Mouse (Mus musculus): Measurements from ENCODE around the gene Gm20388. TPM values are rescaled to one million over a fixed set of nuclear protein-coding genes. Genes with fewer than 3 reads are reported as not detected.
"Not testable (repeated sequence)": the region's sequence is repeated elsewhere in the genome, so short reads cannot be mapped to it uniquely, and the experiment has no call there.

Gm20388 gene
- polyA plus RNA-seq, 1 experiment, result 0.36 TPM

GRCm38 (mm10) chr8:123627410-123628147 lies 3716.9 kb downstream of the Gm20388 start:
- H3K36me3 ChIP-seq (ENCODE audit: control insufficient read depth), result no peaks in the 10 kb centered on the region
- H3K4me1 ChIP-seq (ENCODE audit: control insufficient read depth), result peaks cover 10% of the 10 kb centered on the region
- no peak overlapping the region for H3K4me3 ChIP-seq (replicated peaks)
- peaks cover 50% of the 10 kb centered on the region for H3K27me3 ChIP-seq (ENCODE audit: control insufficient read depth)
- no peaks in the 10 kb centered on the region for H3K9me3 ChIP-seq (ENCODE audit: control insufficient read depth, low read length)
- TF ChIP-seq TAL1 (IDR thresholded peaks at IDR 0.05; ENCODE audit: low read length), result no peak
- TF ChIP-seq GATA1 (IDR thresholded peaks at IDR 0.05; ENCODE audit: low read length), result no peak

- peaks cover 10% of the 10 kb centered on the region for H3K4me1 ChIP-seq (ENCODE audit: control insufficient read depth)
- H3K36me3 ChIP-seq (ENCODE audit: control insufficient read depth), result no peaks in the 10 kb centered on the region
- TF ChIP-seq TAL1 (IDR thresholded peaks at IDR 0.05; ENCODE audit: low read length), result no peak
- TF ChIP-seq GATA1 (IDR thresholded peaks at IDR 0.05; ENCODE audit: low read length), result no peak
- no peak overlapping the region for H3K4me3 ChIP-seq (replicated peaks)
- peaks cover 50% of the 10 kb centered on the region for H3K27me3 ChIP-seq (ENCODE audit: control insufficient read depth)
- H3K9me3 ChIP-seq (ENCODE audit: control insufficient read depth, low read length), result no peaks in the 10 kb centered on the region
Observed at GRCm38 (mm10) chr8:123628253-123628967, 3717.8 kb downstream of the Gm20388 start.

GRCm38 (mm10) chr8:123628968-123629755 lies 3718.5 kb downstream of the Gm20388 start:
- Histone ChIP-seq H3K4me3 (replicated peaks) (no peak overlapping the region), H3K4me1 (ENCODE audit: control insufficient read depth) (peaks cover 10% of the 10 kb centered on the region), H3K9me3 (ENCODE audit: control insufficient read depth, low read length) (no peaks in the 10 kb centered on the region), H3K27me3 (ENCODE audit: control insufficient read depth) (peaks cover 49% of the 10 kb centered on the region), H3K36me3 (ENCODE audit: control insufficient read depth) (no peaks in the 10 kb centered on the region)
- no peak for TF ChIP-seq GATA1 (IDR thresholded peaks at IDR 0.05; ENCODE audit: low read length)
- no peak for TF ChIP-seq TAL1 (IDR thresholded peaks at IDR 0.05; ENCODE audit: low read length)

GRCm38 (mm10) chr8:123630058-123630457 lies 3719.4 kb downstream of the Gm20388 start:
- peaks cover 10% of the 10 kb centered on the region for H3K4me1 ChIP-seq (ENCODE audit: control insufficient read depth)
- no peak for TF ChIP-seq GATA1 (IDR thresholded peaks at IDR 0.05; ENCODE audit: low read length)
- no peak for TF ChIP-seq TAL1 (IDR thresholded peaks at IDR 0.05; ENCODE audit: low read length)
- no peaks in the 10 kb centered on the region for H3K36me3 ChIP-seq (ENCODE audit: control insufficient read depth)
- H3K9me3 ChIP-seq (ENCODE audit: control insufficient read depth, low read length), result no peaks in the 10 kb centered on the region
- H3K27me3 ChIP-seq (ENCODE audit: control insufficient read depth), result peaks cover 40% of the 10 kb centered on the region
- H3K4me3 ChIP-seq (replicated peaks), result no peak overlapping the region

GRCm38 (mm10) chr8:123630841-123631251 lies 3720.2 kb downstream of the Gm20388 start:
- H3K27me3 ChIP-seq (ENCODE audit: control insufficient read depth), result peaks cover 36% of the 10 kb centered on the region
- H3K4me3 ChIP-seq (replicated peaks), result no peak overlapping the region
- no peaks in the 10 kb centered on the region for H3K36me3 ChIP-seq (ENCODE audit: control insufficient read depth)
- no peaks in the 10 kb centered on the region; the same call in 1 of the 2 replicates for H3K9me3 ChIP-seq (ENCODE audit: control insufficient read depth, low read length)
- H3K4me1 ChIP-seq (ENCODE audit: control insufficient read depth), result peaks cover 10% of the 10 kb centered on the region
- TF ChIP-seq GATA1 (IDR thresholded peaks at IDR 0.05; ENCODE audit: low read length) (no peak), TAL1 (IDR thresholded peaks at IDR 0.05; ENCODE audit: low read length) (no peak)

- H3K36me3 ChIP-seq (ENCODE audit: control insufficient read depth); H3K4me3 ChIP-seq (replicated peaks); H3K4me1 ChIP-seq (ENCODE audit: control insufficient read depth); H3K9me3 ChIP-seq (ENCODE audit: control insufficient read depth, low read length): not testable (repeated sequence)
- H3K27me3 ChIP-seq (ENCODE audit: control insufficient read depth), result peaks cover 35% of the 10 kb centered on the region
Observed at GRCm38 (mm10) chr8:123631746-123632145, 3721.1 kb downstream of the Gm20388 start.

GRCm38 (mm10) chr8:123632257-123632656 lies 3721.6 kb downstream of the Gm20388 start:
- no peaks in the 10 kb centered on the region for H3K36me3 ChIP-seq (ENCODE audit: control insufficient read depth)
- TF ChIP-seq GATA1 (IDR thresholded peaks at IDR 0.05; ENCODE audit: low read length) (no peak), TAL1 (IDR thresholded peaks at IDR 0.05; ENCODE audit: low read length) (no peak)
- H3K4me1 ChIP-seq (ENCODE audit: control insufficient read depth), result peaks cover 10% of the 10 kb centered on the region
- H3K4me3 ChIP-seq (replicated peaks), result no peak overlapping the region
- peaks cover 31% of the 10 kb centered on the region for H3K27me3 ChIP-seq (ENCODE audit: control insufficient read depth)
- H3K9me3 ChIP-seq (ENCODE audit: control insufficient read depth, low read length), result no peaks in the 10 kb centered on the region; the same call in 1 of the 2 replicates

- Histone ChIP-seq H3K36me3 (ENCODE audit: control insufficient read depth) (no peaks in the 10 kb centered on the region), H3K4me1 (ENCODE audit: control insufficient read depth) (peaks cover 4% of the 10 kb centered on the region), H3K9me3 (ENCODE audit: control insufficient read depth, low read length) (no peaks in the 10 kb centered on the region; the same call in 1 of the 2 replicates), H3K27me3 (ENCODE audit: control insufficient read depth) (peaks cover 19% of the 10 kb centered on the region), H3K4me3 (replicated peaks) (no peak overlapping the region)
- no peak for TF ChIP-seq TAL1 (IDR thresholded peaks at IDR 0.05; ENCODE audit: low read length)
- TF ChIP-seq GATA1 (IDR thresholded peaks at IDR 0.05; ENCODE audit: low read length), result no peak
Observed at GRCm38 (mm10) chr8:123633801-123634200, 3723.2 kb downstream of the Gm20388 start.

Data from erythroblast, embryonic 14.5 days (primary cell).